Mouse (Mus musculus) brown adipose tissue, adult 24 weeks (tissue): ENCODE data around the gene Ppp1r13b. TPM values are rescaled to one million over a fixed set of nuclear protein-coding genes. Genes with fewer than 3 reads are reported as not detected.

Experiments used
- H3K27ac ChIP-seq: fragments of 200-500 bp; replicated peaks from 2 replicates; pipeline ENCODE4 v1.5.1; 2012; ENCODE audit warnings: low read depth, mild to moderate bottlenecking, low read length
- H3K4me1 ChIP-seq: fragments of 200-500 bp; 2 replicates; pipeline ENCODE4 v1.6.1; 2012; ENCODE audit warnings: low read length, mixed read lengths; ENCODE audit not compliant: control insufficient read depth, insufficient read depth, insufficient read length
- H3K4me3 ChIP-seq: fragments of 200-500 bp; 2 replicates; pipeline ENCODE4 v1.5.1; 2012; ENCODE audit warnings: low read depth, mild to moderate bottlenecking, low read length, moderate library complexity; ENCODE audit not compliant: insufficient read depth
- polyA plus RNA-seq: library from polyadenylated mRNA; stranded (reverse); fragments of >200 nt; gene quantifications from 2 replicates; pipeline ENCODE4 v1.2.4, GENCODE M21; 2012; ENCODE audit not compliant: missing spikeins, insufficient read depth, insufficient read length

The Ppp1r13b gene
- polyA plus RNA-seq, 1 experiment: 5.9 TPM

GRCm38 (mm10) chr12:111791474-111792104, 116.3 kb downstream of the Ppp1r13b start:
- Histone ChIP-seq H3K4me1 (peaks cover 7% of the 10 kb centered on the region; the same call in 1 of the 2 replicates), H3K27ac (no peak overlapping the region), H3K4me3 (no peak overlapping the region)

- H3K4me1 ChIP-seq: peaks cover 7% of the 10 kb centered on the region; the same call in 1 of the 2 replicates
- H3K4me3 ChIP-seq: no peak overlapping the region
- H3K27ac ChIP-seq: no peak overlapping the region
Observed at GRCm38 (mm10) chr12:111790631-111791030, 117.3 kb downstream of the Ppp1r13b start.

- Histone ChIP-seq H3K4me3 (no peak overlapping the region), H3K4me1 (peaks cover 7% of the 10 kb centered on the region; the same call in 1 of the 2 replicates), H3K27ac (no peak overlapping the region)
Observed at GRCm38 (mm10) chr12:111790090-111790489, 117.8 kb downstream of the Ppp1r13b start.

GRCm38 (mm10) chr12:111787015-111787414, 120.9 kb downstream of the Ppp1r13b start:
- Histone ChIP-seq H3K4me1 (no peaks in the 10 kb centered on the region), H3K27ac (no peak overlapping the region), H3K4me3 (no peak overlapping the region)

- H3K27ac ChIP-seq: no peak overlapping the region
- no peaks in the 10 kb centered on the region; the same call in 1 of the 2 replicates for H3K4me1 ChIP-seq
- no peak overlapping the region for H3K4me3 ChIP-seq
Observed at GRCm38 (mm10) chr12:111785174-111785573, 122.7 kb downstream of the Ppp1r13b start.

GRCm38 (mm10) chr12:111779544-111779943, 128.4 kb downstream of the Ppp1r13b start:
- no peak overlapping the region for H3K27ac ChIP-seq
- no peak overlapping the region for H3K4me3 ChIP-seq
- peaks cover 4% of the 10 kb centered on the region; the same call in 1 of the 2 replicates for H3K4me1 ChIP-seq

Other genes starting within 250 kb of the Ppp1r13b start
- gene Ckb, start 235.8 kb downstream of the Ppp1r13b start, polyA plus RNA-seq: 20.8 and 30.3 TPM in 2 replicates
- 2.9 and 3.2 TPM in 2 replicates for gene Trmt61a, start 230.0 kb downstream of the Ppp1r13b start, polyA plus RNA-seq
- gene Bag5, start 194.9 kb downstream of the Ppp1r13b start, polyA plus RNA-seq: 16.2 and 18.1 TPM in 2 replicates
- gene Apopt1, start 194.8 kb downstream of the Ppp1r13b start, polyA plus RNA-seq: 123 and 134 TPM in 2 replicates
- 20.6 and 63.5 TPM in 2 replicates for gene Klc1, start 149.3 kb downstream of the Ppp1r13b start, polyA plus RNA-seq
- 3.8 and 6.8 TPM in 2 replicates for gene Xrcc3, start 94.2 kb downstream of the Ppp1r13b start, polyA plus RNA-seq
- 36.1 and 41.4 TPM in 2 replicates for gene Zfyve21, start 93.9 kb downstream of the Ppp1r13b start, polyA plus RNA-seq
- 2,071 and 2,182 TPM in 2 replicates for gene Atp5mpl, start 58.9 kb upstream of the Ppp1r13b start, polyA plus RNA-seq
- not detected in 2 replicates for gene Tdrd9, start 63.4 kb upstream of the Ppp1r13b start, polyA plus RNA-seq
- not detected in 2 replicates for gene Rd3l, start 73.2 kb upstream of the Ppp1r13b start, polyA plus RNA-seq
- 60.4 and 84.2 TPM in 2 replicates for gene Aspg, start 198.6 kb upstream of the Ppp1r13b start, polyA plus RNA-seq
- gene Kif26a, start 238.1 kb upstream of the Ppp1r13b start, polyA plus RNA-seq: 1.9 and 3.2 TPM in 2 replicates